Mouse (Mus musculus) urinary bladder, adult 18-20 months (tissue): ENCODE data around the gene Slc25a26.

Source experiments
- DNase-seq, 2 experiments: peaks; one replicate each; pipeline ENCODE4 v3.0.0; 2022; ENCODE audit warnings: low spot score in 2 of 2, mixed read lengths in 2 of 2

The Slc25a26 gene

DNA sequence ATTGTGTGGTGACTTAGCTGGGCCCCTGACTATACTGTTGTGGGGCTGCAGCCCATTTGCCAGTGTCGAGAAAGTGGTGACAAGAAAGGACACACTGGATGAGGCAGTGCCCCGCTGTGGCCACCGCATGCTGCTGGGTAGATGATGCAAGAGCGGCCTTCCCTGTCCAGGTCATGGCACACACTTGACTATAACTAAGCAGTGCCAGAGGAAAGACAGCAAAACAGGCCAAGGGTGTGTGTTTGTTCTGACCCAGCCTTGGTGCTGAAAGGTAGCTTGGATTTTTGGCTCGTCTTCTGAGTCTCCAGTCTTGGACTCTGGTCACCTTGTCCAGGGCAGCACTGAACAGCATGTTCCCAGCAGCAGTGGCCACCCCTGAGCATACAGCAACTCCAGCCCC, 101.0 kb downstream of the Slc25a26 start:
- no peak for DNase-seq

DNA sequence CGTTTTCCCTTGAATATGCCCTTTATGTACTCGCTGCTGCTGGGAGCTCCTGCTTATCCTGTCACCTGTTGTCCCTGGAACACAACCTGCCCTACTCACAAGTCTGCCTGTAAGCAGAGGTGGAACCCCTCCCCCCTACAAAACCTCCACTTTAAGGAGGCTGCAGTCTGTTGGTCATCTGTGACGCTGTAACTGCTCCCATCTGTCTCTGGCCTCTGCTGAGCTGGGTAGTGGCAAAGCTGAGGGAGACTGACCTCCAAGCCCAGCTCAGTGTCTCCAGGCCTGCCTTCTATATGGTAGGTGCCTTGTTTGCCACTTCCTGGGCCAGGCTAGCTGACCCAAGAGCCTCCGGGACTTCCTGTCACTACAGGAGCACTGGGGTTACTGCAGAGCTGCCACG, 101.7 kb downstream of the Slc25a26 start:
- DNase-seq = no peak

- DNase-seq = no peak
Observed at GRCm38 (mm10) chr6:94604072-94604471, 103.9 kb downstream of the Slc25a26 start.

GRCm38 (mm10) chr6:94604546-94604945, 104.4 kb downstream of the Slc25a26 start:
- DNase-seq = no peak

GRCm38 (mm10) chr6:94613235-94613895, 113.2 kb downstream of the Slc25a26 start:
- DNase-seq = no peak

- DNase-seq = no peak
Observed at GRCm38 (mm10) chr6:94614346-94614745, 114.2 kb downstream of the Slc25a26 start.

- DNase-seq = no peak
Observed at GRCm38 (mm10) chr6:94615936-94616335, 115.8 kb downstream of the Slc25a26 start.

DNA sequence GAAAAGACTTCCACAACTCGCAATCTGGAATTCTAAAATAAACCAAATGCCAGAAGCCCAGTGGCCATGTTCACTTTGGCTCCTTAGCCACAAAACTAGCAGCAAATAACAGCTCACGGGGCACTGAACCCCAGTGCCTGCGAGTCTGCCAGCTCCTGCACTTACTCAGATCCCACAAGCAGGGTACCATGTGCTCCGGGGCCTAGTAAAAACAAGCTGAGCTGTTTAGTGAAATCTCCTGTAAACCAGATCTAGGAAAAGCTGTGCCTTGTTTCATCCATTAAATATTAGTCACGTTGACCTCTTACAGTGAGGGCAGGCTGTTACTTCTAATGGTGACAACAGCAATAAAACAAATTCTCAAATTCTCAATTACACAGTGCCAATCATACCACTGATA, 118.5 kb downstream of the Slc25a26 start:
- no peak for DNase-seq

GRCm38 (mm10) chr6:94620287-94620686, 120.2 kb downstream of the Slc25a26 start:
- no peak for DNase-seq

GRCm38 (mm10) chr6:94620801-94621301, 120.7 kb downstream of the Slc25a26 start:
- peak in 1 of 2 experiments; percentile 8 for DNase-seq

DNA sequence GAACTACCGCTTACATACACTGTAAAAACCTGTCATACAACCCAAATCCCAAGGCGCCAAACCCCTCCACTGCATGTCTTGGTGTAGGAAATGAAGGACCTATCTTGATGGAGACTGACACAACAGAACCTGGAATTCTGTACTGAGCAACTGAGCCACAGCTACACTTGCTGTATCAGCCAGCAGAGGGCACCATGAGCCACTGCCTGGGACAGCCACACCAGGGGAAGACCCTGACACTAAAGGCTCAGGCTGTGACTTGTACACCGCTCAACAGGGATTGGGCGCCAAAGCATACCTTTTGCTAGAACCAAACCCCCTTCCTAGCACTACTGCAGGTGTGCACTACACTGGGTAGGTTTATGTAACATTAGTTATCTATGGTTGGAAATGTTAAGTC, 122.9 kb downstream of the Slc25a26 start:
- DNase-seq = peak in 1 of 2 experiments; percentile 35

- no peak for DNase-seq
Observed at GRCm38 (mm10) chr6:94624543-94624942, 124.4 kb downstream of the Slc25a26 start.

DNA sequence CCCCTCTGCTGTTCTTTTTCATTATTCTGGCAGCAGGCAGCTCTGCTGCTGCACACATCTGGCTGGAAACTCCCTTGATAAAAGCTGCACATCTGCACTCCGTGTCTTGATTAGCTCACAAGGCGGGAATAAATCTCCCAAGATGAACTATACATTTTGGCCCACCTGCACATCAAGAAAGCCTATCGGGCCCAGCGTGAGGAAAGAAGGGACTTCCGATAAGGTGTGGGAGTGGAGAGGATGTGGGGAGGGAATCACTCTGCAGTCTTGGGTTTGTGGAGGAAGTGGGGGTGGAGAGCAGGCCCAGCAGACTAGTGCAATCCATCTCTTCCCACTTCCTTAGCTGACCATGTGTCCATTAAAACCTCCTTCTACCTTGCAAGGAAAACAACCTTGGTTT, 125.8 kb downstream of the Slc25a26 start:
- DNase-seq = no peak

DNA sequence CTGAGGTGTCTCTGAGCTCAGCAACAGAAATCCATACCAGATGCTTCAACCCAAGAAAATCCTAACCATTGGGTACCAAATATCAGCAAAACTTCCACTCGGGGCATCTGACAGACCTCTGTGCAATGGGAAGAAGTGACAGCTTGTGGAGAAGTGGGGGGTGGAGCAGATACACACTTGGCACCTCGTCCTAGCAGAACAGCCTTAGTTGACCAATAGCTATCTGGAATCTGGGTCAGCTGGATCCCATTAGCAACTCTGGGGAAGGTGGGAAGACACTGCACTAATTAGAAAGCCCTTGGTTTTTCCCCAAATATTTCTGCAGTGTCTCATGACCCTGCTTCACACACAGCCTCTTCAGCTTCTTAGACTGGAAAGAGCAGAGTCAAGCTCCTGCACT, 126.7 kb downstream of the Slc25a26 start:
- DNase-seq = no peak

- no peak for DNase-seq
Observed at GRCm38 (mm10) chr6:94627714-94628595, 127.8 kb downstream of the Slc25a26 start.

DNA sequence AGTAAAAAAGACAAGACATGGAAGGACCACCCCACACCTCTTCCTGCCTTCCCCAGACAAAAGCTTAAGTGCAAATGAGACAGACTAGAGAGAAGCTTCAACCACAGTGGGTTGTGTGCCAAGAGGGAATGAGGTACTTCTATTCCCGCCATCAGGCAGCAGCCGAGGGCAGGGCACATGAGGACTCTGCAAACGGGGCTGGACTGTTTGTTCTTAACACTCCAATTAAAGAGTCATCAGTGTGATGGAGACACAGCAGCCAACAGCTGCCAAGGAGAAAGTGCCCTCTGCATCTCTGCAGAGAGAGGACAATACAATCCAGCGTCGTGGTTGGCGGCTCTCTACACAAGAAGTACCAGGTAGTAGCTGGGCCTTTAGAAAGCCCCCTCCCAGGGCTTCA, 128.7 kb downstream of the Slc25a26 start:
- no peak for DNase-seq

GRCm38 (mm10) chr6:94631051-94631778, 131.1 kb downstream of the Slc25a26 start:
- DNase-seq = no peak

DNA sequence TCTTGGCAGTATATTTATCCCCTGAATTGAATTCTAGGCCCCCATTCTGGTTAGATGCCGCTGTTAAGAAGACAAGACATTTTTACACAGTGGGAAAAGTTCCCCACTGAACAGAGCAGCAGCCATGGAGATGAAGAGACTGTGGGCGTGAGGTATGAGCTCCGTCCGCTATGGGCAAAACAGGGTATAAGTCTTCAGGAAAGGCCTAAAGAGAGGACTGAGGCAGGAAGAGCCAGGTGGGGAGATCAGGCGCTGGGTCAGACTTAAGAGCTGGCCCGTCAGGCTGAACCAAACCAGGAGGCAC, 131.6 kb downstream of the Slc25a26 start:
- DNase-seq = no peak

GRCm38 (mm10) chr6:94634274-94634673, 134.1 kb downstream of the Slc25a26 start:
- DNase-seq = no peak

GRCm38 (mm10) chr6:94634710-94635109, 134.6 kb downstream of the Slc25a26 start:
- no peak for DNase-seq

DNA sequence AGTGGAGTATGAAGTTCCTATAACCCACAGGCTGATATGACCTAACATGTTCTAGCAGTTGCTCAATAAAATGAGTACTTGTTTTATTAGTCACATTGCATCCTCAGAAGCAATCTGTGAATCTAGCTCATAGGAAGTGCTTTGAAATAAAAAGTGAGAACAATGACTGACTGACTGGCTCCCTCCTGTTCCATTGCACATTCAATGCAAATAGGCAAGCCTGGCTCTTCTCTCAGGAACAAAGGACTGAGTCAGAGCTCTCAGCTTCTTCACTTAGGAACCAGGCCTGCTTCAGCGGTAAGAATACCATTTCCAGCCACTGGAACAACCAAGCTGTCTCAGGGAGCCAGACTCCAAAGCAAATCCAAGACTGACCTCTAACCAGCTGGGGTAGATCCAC, 135.2 kb downstream of the Slc25a26 start:
- DNase-seq = no peak

DNA sequence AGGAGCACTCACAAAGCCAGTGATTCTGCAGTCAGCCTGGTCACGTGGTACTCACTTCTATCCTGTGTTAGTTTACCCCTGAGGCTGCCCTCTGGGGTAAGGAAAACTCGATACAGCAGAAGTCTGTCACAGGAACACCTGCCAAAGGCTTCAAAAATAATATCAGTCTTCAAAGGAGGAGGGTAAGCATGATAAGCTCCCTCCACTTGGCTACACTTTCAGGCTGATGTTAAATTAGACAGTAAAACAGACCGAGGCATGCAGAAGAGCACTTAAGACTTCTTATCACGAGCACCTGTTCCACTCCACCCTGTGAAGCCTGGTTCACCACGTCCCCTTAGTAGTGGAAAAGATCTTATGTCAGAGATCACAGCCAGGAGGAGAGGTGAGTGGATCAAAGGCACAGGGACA, 136.9 kb downstream of the Slc25a26 start:
- DNase-seq = no peak
